Mouse (Mus musculus) thymus, adult 2 months (tissue): Measurements from ENCODE around the gene Atp6v1e2. TPM values are rescaled to one million over a fixed set of nuclear protein-coding genes. Genes with fewer than 3 reads are reported as not detected.

Experiments used
- DNase-seq: peaks from one replicate; pipeline ENCODE4 v3.0.0; 2021
- H3K27ac ChIP-seq: fragments of 200-500 bp; 2 replicates; pipeline ENCODE4 v1.5.1; 2012; ENCODE audit warnings: low read length, control low read depth; ENCODE audit not compliant: control insufficient read depth, insufficient read depth
- H3K27me3 ChIP-seq: fragments of 200-500 bp; 2 replicates; pipeline ENCODE4 v1.6.1; 2012; ENCODE audit warnings: mild to moderate bottlenecking, low read length, moderate library complexity, mixed read lengths; ENCODE audit not compliant: control insufficient read depth, insufficient read depth
- H3K36me3 ChIP-seq: fragments of 200-500 bp; 2 replicates; pipeline ENCODE4 v1.6.1; 2012; ENCODE audit warnings: mild to moderate bottlenecking, low read length, moderate library complexity; ENCODE audit not compliant: control insufficient read depth, insufficient read depth
- H3K4me1 ChIP-seq: fragments of 200-500 bp; replicated peaks from 2 replicates; pipeline ENCODE4 v1.6.1; 2012; ENCODE audit warnings: low read length; ENCODE audit not compliant: control insufficient read depth, insufficient read depth
- H3K4me3 ChIP-seq: fragments of 200-500 bp; 2 replicates; pipeline ENCODE4 v1.5.1; 2012; ENCODE audit warnings: mild to moderate bottlenecking, low read length, control low read depth, moderate library complexity; ENCODE audit not compliant: control insufficient read depth, insufficient read depth
- CTCF ChIP-seq: fragments of 200-500 bp; IDR thresholded peaks from 2 replicates; pipeline ENCODE4 v1.5.1; 2012; ENCODE audit warnings: mild to moderate bottlenecking, control low read depth, low read length, moderate library complexity, borderline replicate concordance; ENCODE audit not compliant: control insufficient read depth, poor library complexity, insufficient read depth; ENCODE audit errors: extremely low read depth
- POLR2A ChIP-seq: fragments of 200-500 bp; IDR thresholded peaks from 2 replicates; pipeline ENCODE4 v1.6.1; 2012; ENCODE audit warnings: mild to moderate bottlenecking, low read length, control low read depth, moderate library complexity; ENCODE audit not compliant: control insufficient read depth, poor library complexity, insufficient read depth; ENCODE audit errors: extremely low read depth
- WGBS: fragments of 180-500 bp; shearing (Covaris S2); methylation state at CpG from one replicate; pipeline ENCODE4 v1.1.7; 2018; 5-methylcytosine and 5-hydroxymethylcytosine counted together
- polyA plus RNA-seq: library from polyadenylated mRNA; depleted of rRNA; stranded (reverse); fragments of >200 nt; gene quantifications from 2 replicates; pipeline ENCODE4 v1.2.3, GENCODE M21; 2012

Atp6v1e2 gene
- polyA plus RNA-seq, 1 experiment: not detected

DNA sequence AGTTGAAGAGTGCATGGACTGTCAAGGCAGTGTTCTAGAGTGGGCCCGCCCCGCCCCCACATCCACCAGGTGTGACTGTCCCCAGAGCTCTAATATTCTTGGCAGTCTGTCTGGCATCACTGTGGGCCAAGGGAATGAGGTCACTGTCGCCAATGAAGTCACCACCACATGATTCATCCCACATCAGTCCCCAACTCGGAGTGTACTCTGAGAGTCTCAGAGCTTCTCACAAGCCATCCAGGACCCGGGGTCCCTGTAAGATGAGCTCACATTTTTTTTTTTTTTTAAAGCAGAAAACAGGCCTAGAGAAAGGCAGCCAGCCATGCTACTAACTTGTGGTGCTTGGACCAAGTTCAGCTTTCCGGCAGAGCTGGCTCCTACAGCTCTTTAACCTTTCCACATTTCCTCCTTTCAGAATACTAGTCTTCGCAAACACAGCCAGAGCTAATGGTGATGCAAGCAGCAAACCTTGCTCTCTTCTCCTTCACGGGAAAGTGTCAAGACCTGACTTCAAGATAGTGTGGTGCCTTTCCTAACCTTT is 13.7 kb upstream of the Atp6v1e2 start:
- no peak for DNase-seq
- Histone ChIP-seq H3K4me1 (peaks cover 21% of the 10 kb centered on the region), H3K36me3 (no peaks in the 10 kb centered on the region), H3K27me3 (0 out of 2 replicates have a peak, but pooled peaks cover 3% of the 10 kb centered on the region), H3K27ac (no peak overlapping the region), H3K4me3 (no peak overlapping the region)
- WGBS: 63% methylated on average over 8 of the region's 8 CpGs
- no peak for TF ChIP-seq CTCF
- no peak for TF ChIP-seq POLR2A

DNA sequence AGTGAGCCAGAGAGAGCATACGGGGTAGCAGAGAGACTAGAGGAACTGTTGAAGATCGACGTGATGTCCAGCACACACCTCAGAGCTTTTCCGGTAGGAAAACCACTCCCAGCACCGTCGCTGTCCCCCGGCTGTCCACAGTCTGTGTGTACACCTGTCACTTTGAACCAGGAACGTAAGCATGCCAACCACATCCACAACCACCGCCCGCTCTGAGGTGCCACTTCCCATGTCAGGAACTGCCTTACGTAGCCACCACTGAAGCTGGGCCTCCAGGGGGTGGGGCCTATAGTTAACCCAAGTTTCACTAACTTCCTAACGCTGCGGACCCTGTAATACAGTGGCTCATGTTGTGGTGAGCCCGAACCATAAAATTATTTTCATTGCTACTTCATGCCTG is 10.3 kb upstream of the Atp6v1e2 start:
- Histone ChIP-seq H3K36me3 (no peaks in the 10 kb centered on the region), H3K4me3 (no peak overlapping the region), H3K27me3 (no peaks in the 10 kb centered on the region), H3K4me1 (peaks cover 18% of the 10 kb centered on the region), H3K27ac (0 out of 2 replicates have a peak overlapping the region, but pooled peaks have one; percentile 13)
- TF ChIP-seq CTCF: no peak
- no peak for TF ChIP-seq POLR2A
- DNase-seq: peak; percentile 46
- 3% methylated on average over 14 of the region's 14 CpGs for WGBS

DNA sequence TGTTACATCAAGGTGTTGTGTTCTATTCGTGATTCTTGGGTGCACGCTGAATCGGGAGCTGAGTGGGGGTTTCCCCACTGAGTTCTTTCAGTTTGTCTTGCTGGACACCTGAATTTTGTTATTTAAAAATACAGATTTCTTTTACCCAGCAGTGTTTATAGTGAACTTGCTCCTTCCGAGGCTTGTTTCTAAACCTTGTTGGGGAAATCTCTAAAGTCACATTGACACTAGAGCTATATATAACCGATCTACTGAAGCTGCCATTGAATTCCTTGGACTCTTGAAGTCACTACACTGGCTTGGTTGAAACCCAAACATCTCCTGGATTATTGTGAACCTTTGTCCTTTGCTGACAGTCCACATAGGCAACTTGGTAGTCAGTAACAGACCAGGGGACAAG is 9.5 kb upstream of the Atp6v1e2 start:
- 93% methylated on average over 5 of the region's 5 CpGs for WGBS

DNA sequence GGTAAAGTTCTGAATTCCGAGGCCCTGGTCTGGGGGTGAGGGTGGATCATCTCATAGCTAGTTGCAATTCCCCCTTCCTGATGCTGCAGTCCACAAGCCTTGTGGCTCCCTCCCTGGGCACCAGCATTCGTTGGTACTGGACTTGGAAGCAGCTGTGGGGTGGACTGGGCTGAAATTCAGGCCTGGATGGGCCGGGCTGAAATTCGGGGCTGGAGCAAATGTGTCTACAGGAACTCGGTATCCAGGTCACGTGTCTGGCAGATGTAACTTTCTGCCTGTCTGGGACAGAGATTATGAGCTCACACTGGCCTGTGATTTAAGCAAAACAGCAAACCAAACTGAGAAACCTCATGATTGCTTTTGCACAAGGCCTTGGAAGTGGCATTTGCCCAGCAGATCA is 1.1 kb upstream of the Atp6v1e2 start:
- no peak for TF ChIP-seq CTCF
- TF ChIP-seq POLR2A: no peak
- H3K27ac ChIP-seq: no peak overlapping the region
- no peaks in the 10 kb centered on the region for H3K4me1 ChIP-seq
- DNase-seq: no peak
- H3K4me3 ChIP-seq: no peak overlapping the region
- no peaks in the 10 kb centered on the region for H3K36me3 ChIP-seq
- no peaks in the 10 kb centered on the region; the same call in 1 of the 2 replicates for H3K27me3 ChIP-seq
- WGBS: 91% methylated on average over 6 of the region's 6 CpGs

More for the DNA sequence above, 9.5 kb upstream of the Atp6v1e2 start:
- H3K4me3 ChIP-seq: no peak overlapping the region
- no peak for DNase-seq
- H3K27me3 ChIP-seq: no peaks in the 10 kb centered on the region
- no peak overlapping the region for H3K27ac ChIP-seq
- no peaks in the 10 kb centered on the region for H3K36me3 ChIP-seq
- TF ChIP-seq CTCF (no peak), POLR2A (no peak)
- H3K4me1 ChIP-seq: peaks cover 18% of the 10 kb centered on the region

DNA sequence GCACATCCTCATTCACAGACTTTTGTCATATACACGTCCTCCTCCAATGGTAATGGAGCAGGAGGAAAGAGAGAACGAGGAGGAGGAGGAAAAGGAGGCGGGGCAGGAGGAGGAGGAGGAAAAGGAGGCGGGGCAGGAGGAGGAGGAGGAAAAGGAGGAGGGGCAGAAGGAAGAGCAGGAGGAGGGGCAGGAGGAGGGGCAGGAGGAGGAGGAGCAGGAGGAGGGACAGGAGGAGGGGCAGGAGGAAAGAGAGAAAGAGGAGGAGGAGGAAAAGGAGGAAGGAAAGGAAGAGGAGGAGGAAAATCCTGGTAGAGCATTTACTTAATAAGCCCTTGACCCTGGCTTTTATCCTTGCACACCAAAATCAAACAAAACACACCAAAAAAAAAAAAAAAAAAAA is 1.6 kb downstream of the Atp6v1e2 start:
- DNase-seq: no peak
- Histone ChIP-seq H3K27ac (no peak overlapping the region), H3K4me1 (no peaks in the 10 kb centered on the region), H3K27me3 (no peaks in the 10 kb centered on the region), H3K36me3 (no peaks in the 10 kb centered on the region), H3K4me3 (no peak overlapping the region)
- TF ChIP-seq POLR2A: no peak
- no peak for TF ChIP-seq CTCF
- 77% methylated on average over 4 of the region's 4 CpGs for WGBS

DNA sequence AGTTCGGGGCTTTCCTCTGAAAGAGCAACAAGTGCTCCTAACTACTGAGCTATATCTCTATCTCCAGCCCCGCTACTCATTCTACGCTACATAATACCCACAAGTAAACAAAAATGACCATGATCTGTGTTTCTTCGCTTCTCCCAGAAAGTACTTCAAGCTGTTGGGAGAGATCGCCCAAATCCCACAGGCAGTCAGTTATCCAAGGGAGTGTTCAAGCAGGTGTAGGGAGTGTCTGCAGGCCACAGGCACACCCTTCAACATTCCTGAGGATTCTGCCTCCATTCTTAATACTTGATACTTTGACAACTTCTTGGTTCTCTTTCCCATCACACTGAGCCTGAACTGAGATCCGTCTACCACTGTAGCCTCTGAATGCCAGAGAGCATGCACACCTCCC is 4.5 kb downstream of the Atp6v1e2 start:
- Histone ChIP-seq H3K27me3 (no peaks in the 10 kb centered on the region), H3K4me3 (no peak overlapping the region), H3K27ac (no peak overlapping the region), H3K36me3 (no peaks in the 10 kb centered on the region), H3K4me1 (no peaks in the 10 kb centered on the region)
- DNase-seq: no peak
- 94% methylated on average over 6 of the region's 6 CpGs for WGBS
- TF ChIP-seq CTCF (no peak), POLR2A (no peak)

DNA sequence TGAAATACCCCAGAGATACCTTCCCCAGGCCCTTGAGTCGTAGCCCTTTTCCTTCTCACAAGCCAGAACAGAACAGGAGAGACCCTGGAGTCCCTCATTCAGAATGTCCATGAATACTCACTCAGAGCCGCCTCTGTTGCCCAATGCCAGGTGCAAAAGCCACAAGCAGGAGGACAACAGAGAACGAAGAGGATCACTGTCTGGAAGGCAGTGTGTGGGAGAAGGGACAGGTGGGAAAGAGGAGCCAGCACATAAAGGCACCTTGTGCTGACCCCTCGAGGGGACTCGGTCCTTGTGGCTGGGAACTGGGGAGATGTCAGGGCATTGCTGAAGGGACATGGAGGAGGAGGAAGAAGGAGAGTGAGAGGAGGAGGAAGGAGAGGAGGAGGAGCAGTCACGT is 5.6 kb downstream of the Atp6v1e2 start:
- H3K36me3 ChIP-seq: no peaks in the 10 kb centered on the region
- H3K27me3 ChIP-seq: no peaks in the 10 kb centered on the region
- peaks cover 6% of the 10 kb centered on the region for H3K4me1 ChIP-seq
- no peak for DNase-seq
- H3K27ac ChIP-seq: no peak overlapping the region
- no peak overlapping the region for H3K4me3 ChIP-seq
- WGBS: 78% methylated on average over 6 of the region's 6 CpGs
- TF ChIP-seq CTCF: no peak
- TF ChIP-seq POLR2A: no peak
